Mouse (Mus musculus) lung, postnatal 0 days (tissue): ENCODE measurements at regions not wholly inside any gene's neighbourhood (a gene's known extent, or its start where the extent isn't known, plus 50 kb on each side); places are given as distances from the start of the nearest gene placed in this dataset.
A peak's percentile ranks its signal among the peaks of the same experiment; 100 is the strongest.

ENCODE experiments used
- ATAC-seq: fragments of 200-750 bp; cut with Nextera tagmentation; 2 replicates; pipeline ENCODE4 v1.8.0; 2017; ENCODE audit warnings: moderate library complexity
- DNase-seq: peaks from one replicate; pipeline ENCODE4 v3.0.0-alpha.2; 2016; ENCODE audit warnings: low spot score
- H3K27ac ChIP-seq: fragments of 300-500 bp; sonication (generic); 2 replicates; pipeline ENCODE4 v1.5.1; 2014; ENCODE audit warnings: antibody characterized with exemption, mild to moderate bottlenecking, low read length, mixed read lengths
- H3K27me3 ChIP-seq: fragments of 300-500 bp; sonication (generic); replicated peaks from 2 replicates; pipeline ENCODE4 v1.6.1; 2014; ENCODE audit warnings: low read length, mixed read lengths; ENCODE audit not compliant: insufficient read depth
- H3K36me3 ChIP-seq: fragments of 300-500 bp; sonication (generic); 2 replicates; pipeline ENCODE4 v1.6.1; 2014; ENCODE audit warnings: low read length, mixed read lengths; ENCODE audit not compliant: insufficient read depth
- H3K4me1 ChIP-seq: fragments of 300-500 bp; sonication (generic); 2 replicates; pipeline ENCODE4 v1.6.1; 2014; ENCODE audit warnings: antibody characterized with exemption, low read depth, low read length, mixed read lengths; ENCODE audit not compliant: insufficient read depth
- H3K4me2 ChIP-seq: fragments of 300-500 bp; sonication (generic); replicated peaks from 2 replicates; pipeline ENCODE4 v1.6.1; 2014; ENCODE audit warnings: low read depth, mild to moderate bottlenecking, low read length, moderate library complexity, mixed read lengths
- H3K4me3 ChIP-seq: fragments of 300-500 bp; sonication (generic); 2 replicates; pipeline ENCODE4 v1.5.1; 2014; ENCODE audit warnings: low read depth, low read length
- H3K9ac ChIP-seq: fragments of 300-500 bp; sonication (generic); replicated peaks from 2 replicates; pipeline ENCODE4 v1.6.1; 2014; ENCODE audit warnings: low read depth, mild to moderate bottlenecking
- H3K9me3 ChIP-seq: fragments of 300-500 bp; sonication (generic); 2 replicates; pipeline ENCODE4 v1.6.1; 2016; ENCODE audit warnings: low read length, mixed read lengths
- CTCF ChIP-seq: IDR thresholded peaks from 2 replicates; pipeline ENCODE4 v1.5.1; 2016; ENCODE audit warnings: antibody characterized with exemption, mild to moderate bottlenecking
- EP300 ChIP-seq: IDR thresholded peaks from 2 replicates; pipeline ENCODE4 v1.6.1; 2016; ENCODE audit warnings: antibody characterized with exemption, mild to moderate bottlenecking, control low read depth
- WGBS: fragments of 180-500 bp; shearing (Covaris S2); extraction: QIAGEN DNeasy Blood & Tissue Kit; methylation state at CpG from one replicate; pipeline ENCODE4 v1.1.7; 2014; 5-methylcytosine and 5-hydroxymethylcytosine counted together

DNA sequence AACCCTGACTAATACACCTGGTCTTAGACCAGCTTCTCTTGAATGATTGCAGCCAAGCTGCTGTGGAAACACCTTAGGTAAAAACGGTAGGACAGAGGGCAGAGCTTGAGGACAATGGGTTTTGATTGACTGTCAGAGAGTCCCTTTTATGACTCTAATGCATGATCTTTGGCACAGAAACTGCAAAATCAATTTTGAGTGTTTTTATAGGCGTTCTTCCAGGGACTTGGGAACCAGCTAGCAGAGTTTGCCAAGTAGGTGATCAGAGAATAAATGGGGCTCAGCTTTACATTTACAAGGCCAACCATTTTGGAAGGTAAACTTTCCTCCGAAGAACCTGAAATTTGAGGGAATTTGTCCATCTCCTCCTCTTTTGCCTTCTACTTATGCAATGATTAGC, 213.6 kb upstream of the Far2 start:
- H3K4me2 ChIP-seq, result no peak overlapping the region
- DNase-seq, result no peak
- H3K9me3 ChIP-seq, result no peaks in the 10 kb centered on the region
- no peaks in the 10 kb centered on the region for H3K27me3 ChIP-seq
- no peak overlapping the region for H3K4me3 ChIP-seq
- no peak for ATAC-seq
- TF ChIP-seq EP300 (no peak), CTCF (no peak)
- no peaks in the 10 kb centered on the region for H3K4me1 ChIP-seq
- no peaks in the 10 kb centered on the region for H3K36me3 ChIP-seq
- H3K9ac ChIP-seq, result no peak overlapping the region
- no peak overlapping the region for H3K27ac ChIP-seq
- 62% methylated on average over 3 of the region's 3 CpGs for WGBS

DNA sequence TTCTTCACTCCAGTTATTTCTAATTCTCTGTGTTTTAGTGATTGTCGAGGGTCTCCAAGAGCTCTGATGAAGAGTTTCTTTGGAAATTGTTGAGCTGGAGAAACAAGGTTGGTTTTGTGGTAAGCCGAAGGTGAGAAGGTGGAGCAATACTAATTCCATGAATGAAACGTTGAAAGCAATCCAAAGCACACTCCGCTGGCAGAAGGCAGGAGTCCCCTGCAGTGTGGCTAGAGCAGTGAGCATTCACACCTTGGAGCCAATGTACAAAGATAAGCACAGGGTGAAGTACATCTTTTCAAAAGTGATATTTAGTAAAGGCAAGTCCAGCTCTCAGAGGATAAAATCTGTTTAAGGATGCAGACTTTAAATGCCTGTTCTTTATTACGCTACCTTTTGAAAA, 208.2 kb upstream of the Far2 start:
- Histone ChIP-seq H3K27ac (no peak overlapping the region), H3K36me3 (no peaks in the 10 kb centered on the region), H3K4me1 (no peaks in the 10 kb centered on the region), H3K9ac (no peak overlapping the region), H3K4me3 (no peak overlapping the region), H3K4me2 (no peak overlapping the region), H3K9me3 (no peaks in the 10 kb centered on the region), H3K27me3 (no peaks in the 10 kb centered on the region)
- WGBS, result 66% methylated on average over 5 of the region's 5 CpGs
- DNase-seq (no peak), ATAC-seq (no peak)
- TF ChIP-seq CTCF, result no peak
- TF ChIP-seq EP300, result no peak

DNA sequence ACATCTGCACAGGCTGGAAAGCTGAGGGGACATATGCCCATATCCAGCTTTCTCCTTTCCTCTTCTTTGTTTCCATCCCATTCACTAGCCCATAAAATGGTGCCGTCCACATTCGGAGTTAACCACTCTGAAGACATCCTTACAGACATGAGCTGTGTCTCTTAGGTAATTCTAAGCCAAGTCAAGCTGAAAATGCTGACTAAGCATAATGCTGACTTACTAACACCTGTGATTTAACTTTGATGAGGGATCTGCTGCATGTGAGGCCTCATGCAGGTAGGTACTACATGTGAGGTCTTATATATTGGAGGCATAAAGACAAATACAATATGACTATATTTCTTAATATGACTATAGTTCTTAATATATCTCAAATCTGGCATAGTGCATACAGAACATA, 197.1 kb upstream of the Far2 start:
- 91% methylated on average over 2 of the region's 2 CpGs for WGBS
- ATAC-seq (no peak), DNase-seq (no peak)
- Histone ChIP-seq H3K9me3 (no peaks in the 10 kb centered on the region), H3K27ac (no peak overlapping the region), H3K27me3 (no peaks in the 10 kb centered on the region), H3K9ac (no peak overlapping the region), H3K4me3 (no peak overlapping the region), H3K36me3 (no peaks in the 10 kb centered on the region), H3K4me1 (no peaks in the 10 kb centered on the region), H3K4me2 (no peak overlapping the region)
- TF ChIP-seq CTCF (no peak), EP300 (no peak)

DNA sequence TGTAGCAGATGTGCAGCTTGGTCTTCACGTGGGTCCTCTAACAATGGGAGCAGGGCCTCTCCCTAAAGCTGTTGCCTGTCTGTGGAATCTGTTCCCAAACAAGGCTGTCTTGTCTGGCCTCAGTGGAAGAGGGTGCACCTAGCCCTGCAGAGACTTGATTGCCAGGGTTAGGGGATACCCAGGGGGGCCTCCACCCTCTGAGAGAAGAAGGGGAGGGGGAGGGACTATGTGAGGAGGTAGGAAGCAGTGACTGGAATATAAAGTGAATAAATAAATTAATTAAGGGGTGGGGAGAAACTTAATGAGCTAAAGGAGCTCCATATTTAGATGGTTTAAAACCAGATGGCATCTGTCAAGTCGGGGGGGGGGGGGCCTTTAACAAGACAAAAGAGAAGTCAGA, 185.9 kb upstream of the Far2 start:
- 57% methylated on average over 2 of the region's 2 CpGs for WGBS
- DNase-seq (no peak), ATAC-seq (no peak)
- TF ChIP-seq EP300, result no peak
- TF ChIP-seq CTCF, result no peak
- no peaks in the 10 kb centered on the region for H3K27me3 ChIP-seq
- no peak overlapping the region for H3K9ac ChIP-seq
- no peaks in the 10 kb centered on the region for H3K36me3 ChIP-seq
- H3K27ac ChIP-seq, result no peak overlapping the region
- H3K4me2 ChIP-seq, result no peak overlapping the region
- no peaks in the 10 kb centered on the region for H3K4me1 ChIP-seq
- H3K9me3 ChIP-seq, result no peaks in the 10 kb centered on the region
- no peak overlapping the region for H3K4me3 ChIP-seq

DNA sequence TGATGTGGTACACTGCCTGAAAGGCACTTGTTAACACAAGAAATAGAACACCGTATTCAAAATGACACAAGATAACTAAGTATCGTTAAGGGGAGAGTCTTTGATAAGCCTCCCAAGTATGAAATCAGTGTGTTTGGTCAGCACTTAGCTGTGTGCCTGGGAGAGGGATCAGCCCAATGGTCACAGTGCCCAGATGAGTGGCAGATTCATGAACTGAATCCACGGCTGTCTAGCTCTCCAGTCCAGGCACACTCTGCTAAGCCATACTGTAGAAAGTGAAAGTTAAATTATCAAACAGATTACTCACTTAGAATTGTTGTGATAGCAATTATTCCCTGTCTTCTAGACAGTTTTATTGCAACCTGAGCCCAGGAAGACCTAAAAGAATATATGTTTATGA, 176.0 kb upstream of the Far2 start:
- H3K27ac ChIP-seq, result no peak overlapping the region
- ATAC-seq, result no peak
- 41% methylated on average over 3 of the region's 3 CpGs for WGBS
- no peak for TF ChIP-seq CTCF
- no peak for TF ChIP-seq EP300
- no peaks in the 10 kb centered on the region for H3K9me3 ChIP-seq
- no peaks in the 10 kb centered on the region for H3K27me3 ChIP-seq
- no peak overlapping the region for H3K4me3 ChIP-seq
- no peak overlapping the region for H3K4me2 ChIP-seq
- no peaks in the 10 kb centered on the region for H3K36me3 ChIP-seq
- DNase-seq, result no peak
- no peaks in the 10 kb centered on the region; the same call in 1 of the 2 replicates for H3K4me1 ChIP-seq
- H3K9ac ChIP-seq, result no peak overlapping the region

DNA sequence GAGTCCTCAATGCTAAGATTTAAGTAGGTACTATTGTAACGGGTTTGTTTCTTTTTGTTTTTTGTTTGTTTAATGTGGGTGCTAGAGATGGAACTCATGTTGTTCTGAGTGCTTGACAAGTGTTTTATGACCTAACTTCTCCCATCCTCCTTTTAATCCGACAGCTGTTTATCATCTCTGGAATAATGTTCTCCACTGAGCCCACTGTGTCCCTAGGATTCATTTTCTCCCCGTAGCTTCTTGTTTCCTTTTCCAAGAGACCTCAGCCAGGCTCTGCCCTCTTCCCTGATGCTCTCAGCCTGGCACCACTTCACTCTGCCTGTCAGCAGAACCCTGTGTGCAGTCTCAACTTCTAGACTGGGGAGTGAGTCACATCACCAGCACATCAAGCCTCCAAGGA, 173.9 kb upstream of the Far2 start:
- peak; percentile 69 for ATAC-seq
- H3K4me2 ChIP-seq, result no peak overlapping the region
- no peak overlapping the region for H3K9ac ChIP-seq
- no peaks in the 10 kb centered on the region for H3K27me3 ChIP-seq
- no peaks in the 10 kb centered on the region; the same call in 1 of the 2 replicates for H3K4me1 ChIP-seq
- TF ChIP-seq EP300 (no peak), CTCF (no peak)
- H3K4me3 ChIP-seq, result no peak overlapping the region
- H3K27ac ChIP-seq, result no peak overlapping the region
- H3K9me3 ChIP-seq, result no peaks in the 10 kb centered on the region
- 34% methylated on average over 3 of the region's 3 CpGs for WGBS
- H3K36me3 ChIP-seq, result no peaks in the 10 kb centered on the region
- peak; percentile 44 for DNase-seq

DNA sequence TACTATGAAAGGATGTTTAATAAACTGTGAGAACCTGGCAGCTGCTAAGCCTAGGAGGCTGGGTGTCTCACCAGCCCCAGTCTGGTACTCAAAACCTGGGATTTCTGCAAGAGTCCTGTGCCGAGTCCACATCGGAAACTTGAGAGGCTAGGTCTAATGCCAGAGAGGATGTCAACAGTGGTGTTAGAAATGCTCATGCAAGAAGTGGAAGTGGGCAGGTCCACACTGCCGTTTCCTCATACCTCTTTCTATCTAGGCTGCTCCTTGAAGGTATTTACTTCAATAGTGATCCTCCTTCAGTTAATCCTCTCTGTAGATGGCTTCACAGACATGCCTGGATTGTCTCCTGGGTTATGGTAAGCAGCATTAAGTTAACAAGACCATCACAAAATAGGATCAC, 168.6 kb upstream of the Far2 start:
- no peak overlapping the region for H3K4me3 ChIP-seq
- H3K27ac ChIP-seq, result no peak overlapping the region
- no peak for TF ChIP-seq CTCF
- DNase-seq, result no peak
- H3K9me3 ChIP-seq, result no peaks in the 10 kb centered on the region
- H3K27me3 ChIP-seq, result no peaks in the 10 kb centered on the region
- H3K36me3 ChIP-seq, result no peaks in the 10 kb centered on the region
- ATAC-seq, result no peak
- H3K4me2 ChIP-seq, result no peak overlapping the region
- no peaks in the 10 kb centered on the region; the same call in 1 of the 2 replicates for H3K4me1 ChIP-seq
- 53% methylated on average over 3 of the region's 3 CpGs for WGBS
- no peak overlapping the region for H3K9ac ChIP-seq
